Mouse (Mus musculus) monocyte, adult 5-6 weeks (primary cell): Measurements from ENCODE around the gene Cntfr. TPM values are rescaled to one million over a fixed set of nuclear protein-coding genes. Genes with fewer than 3 reads are reported as not detected.
"Not testable (repeated sequence)": the region's sequence is repeated elsewhere in the genome, so short reads cannot be mapped to it uniquely, and the experiment has no call there.

Experiments used
- ATAC-seq: fragments of 153-309, 156-312 bp; replicated peaks from 2 replicates; pipeline ENCODE4 v1.8.0; 2017; ENCODE audit warnings: mild to moderate bottlenecking; ENCODE audit not compliant: low TSS enrichment, insufficient number of reproducible peaks, severe bottlenecking, poor library complexity, low FRiP score
- total RNA-seq: library from RNA; stranded (forward); fragments of 200-1000, 200-491, 200-594 nt; gene quantifications from 3 replicates; pipeline ENCODE4 v1.2.3, GENCODE M21; 2017

Gene Cntfr
- total RNA-seq, 1 experiment from 2014 or later: not detected

DNA sequence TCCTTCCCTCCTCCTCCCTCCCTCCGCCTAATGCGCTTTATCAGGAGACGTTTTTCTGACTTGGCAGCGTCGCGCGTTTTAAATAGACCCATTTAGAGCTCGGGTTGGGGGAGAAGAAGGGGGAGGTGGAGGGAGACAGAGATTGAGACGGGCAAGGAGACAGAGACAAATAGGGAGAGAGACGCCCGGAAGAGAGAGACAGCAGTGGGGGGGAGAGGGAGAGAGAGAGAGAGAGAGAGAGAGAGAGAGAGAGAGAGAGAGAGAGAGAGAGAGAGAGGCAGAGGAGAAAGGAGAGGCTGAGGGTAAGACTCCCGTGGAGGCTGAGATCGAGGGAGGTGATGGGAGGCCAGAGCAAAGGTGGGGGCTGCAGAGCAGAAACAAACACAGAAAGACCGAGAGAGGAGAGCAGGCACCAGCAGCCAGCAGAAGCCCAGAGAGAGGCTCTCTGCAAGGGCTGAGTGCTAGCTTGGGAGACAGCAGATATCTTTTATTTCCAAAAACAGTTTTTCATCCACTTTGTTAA is 11.9 kb downstream of the Cntfr start:
- not testable (repeated sequence) for ATAC-seq

GRCm38 (mm10) chr4:41684131-41684930 is 12.6 kb downstream of the Cntfr start:
- not testable (repeated sequence) for ATAC-seq

DNA sequence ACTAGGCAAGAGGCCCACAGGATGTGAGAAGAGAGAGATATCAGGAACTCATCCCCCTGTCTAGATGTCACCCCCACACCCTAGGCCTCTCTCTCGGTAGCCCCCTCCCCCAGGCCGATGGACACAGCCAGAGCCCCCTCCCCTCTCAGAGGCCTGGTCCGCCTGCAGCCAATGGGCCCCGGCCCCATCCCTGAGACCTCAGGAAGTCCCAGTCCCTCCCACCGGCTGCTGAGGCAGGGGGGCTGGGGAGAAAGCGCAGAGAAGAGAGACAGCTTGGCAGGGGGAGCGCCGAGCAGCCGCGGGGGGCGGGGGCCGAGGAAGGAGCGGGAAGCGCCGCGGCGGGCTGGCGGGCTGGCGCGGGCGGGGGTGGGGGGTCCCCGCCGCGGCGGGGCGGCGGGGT is 13.6 kb downstream of the Cntfr start:
- ATAC-seq: not testable (repeated sequence)

GRCm38 (mm10) chr4:41682789-41683188 is 14.1 kb downstream of the Cntfr start:
- ATAC-seq: no peak

GRCm38 (mm10) chr4:41681947-41682346 is 14.9 kb downstream of the Cntfr start:
- ATAC-seq: no peak

- no peak for ATAC-seq
Measured at GRCm38 (mm10) chr4:41681176-41681575, 15.7 kb downstream of the Cntfr start.

- no peak for ATAC-seq
Measured at GRCm38 (mm10) chr4:41679291-41679690, 17.6 kb downstream of the Cntfr start.

GRCm38 (mm10) chr4:41678863-41679262 is 18.0 kb downstream of the Cntfr start:
- ATAC-seq: no peak

DNA sequence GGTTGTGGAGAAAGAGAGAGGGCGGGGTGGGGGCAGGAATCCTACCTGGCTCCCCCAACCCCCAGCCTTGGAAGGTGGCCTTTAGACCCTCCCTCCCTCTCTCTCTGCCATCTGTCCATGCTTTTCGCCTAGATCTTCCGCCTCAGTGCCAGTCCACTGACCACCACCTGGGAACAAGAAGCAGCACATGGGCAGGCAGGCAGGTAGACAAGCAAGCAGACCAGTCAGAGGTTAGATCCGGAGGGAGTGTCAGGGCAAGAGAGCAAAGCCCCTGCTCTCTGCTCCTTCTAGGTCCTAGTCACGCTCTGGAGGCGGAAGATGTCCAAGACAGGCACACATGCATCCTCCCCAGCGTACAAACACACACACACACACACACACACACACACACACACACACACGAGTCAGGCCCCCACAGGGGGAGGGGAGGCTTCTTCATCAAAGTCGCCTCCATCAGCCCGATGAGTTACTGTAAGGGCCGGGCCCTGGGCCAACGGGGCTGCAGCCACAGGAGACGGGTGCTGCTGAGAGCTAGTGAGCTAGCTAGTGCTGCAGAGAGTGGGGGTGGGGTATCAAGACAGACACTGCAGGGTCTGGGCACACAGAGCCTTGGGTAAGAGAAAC is 19.8 kb downstream of the Cntfr start:
- no peak for ATAC-seq

DNA sequence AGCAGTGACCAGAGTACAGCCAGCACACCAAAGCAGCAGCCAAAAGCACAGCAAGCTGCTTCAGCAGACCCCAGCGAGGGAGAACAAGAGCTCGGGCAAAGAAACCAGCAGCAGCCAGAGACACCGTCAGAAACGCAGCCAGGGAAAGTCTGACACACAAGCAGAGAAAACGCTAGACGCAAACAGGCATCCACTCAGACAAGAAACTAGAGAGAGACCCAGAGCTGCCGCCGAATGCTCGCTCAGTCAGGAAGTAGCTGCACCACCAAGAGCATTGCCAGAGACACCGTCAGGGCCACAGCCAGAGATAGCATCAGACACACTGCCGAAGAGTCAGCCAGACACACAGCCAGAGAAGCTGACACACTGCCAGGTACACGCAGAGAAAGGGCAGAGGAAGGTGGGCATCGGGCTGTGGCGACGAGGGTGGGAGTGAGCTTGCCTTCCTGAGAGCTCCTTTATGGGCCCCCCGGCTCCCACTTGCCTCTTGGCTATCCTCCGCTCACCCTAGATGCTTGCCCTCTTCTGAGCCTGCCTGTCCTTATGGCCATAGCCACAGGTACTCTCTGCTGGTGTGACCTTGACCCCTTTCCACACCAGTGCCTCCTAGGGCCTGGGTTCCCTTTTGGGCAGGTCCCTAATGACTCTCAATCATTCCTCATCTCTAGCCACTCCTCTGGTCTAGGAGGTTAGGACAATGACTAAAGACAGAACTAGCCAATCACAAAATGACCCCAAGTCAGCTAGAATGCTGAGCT is 20.5 kb downstream of the Cntfr start:
- no peak for ATAC-seq

- no peak for ATAC-seq
Measured at GRCm38 (mm10) chr4:41673186-41673585, 23.7 kb downstream of the Cntfr start.

DNA sequence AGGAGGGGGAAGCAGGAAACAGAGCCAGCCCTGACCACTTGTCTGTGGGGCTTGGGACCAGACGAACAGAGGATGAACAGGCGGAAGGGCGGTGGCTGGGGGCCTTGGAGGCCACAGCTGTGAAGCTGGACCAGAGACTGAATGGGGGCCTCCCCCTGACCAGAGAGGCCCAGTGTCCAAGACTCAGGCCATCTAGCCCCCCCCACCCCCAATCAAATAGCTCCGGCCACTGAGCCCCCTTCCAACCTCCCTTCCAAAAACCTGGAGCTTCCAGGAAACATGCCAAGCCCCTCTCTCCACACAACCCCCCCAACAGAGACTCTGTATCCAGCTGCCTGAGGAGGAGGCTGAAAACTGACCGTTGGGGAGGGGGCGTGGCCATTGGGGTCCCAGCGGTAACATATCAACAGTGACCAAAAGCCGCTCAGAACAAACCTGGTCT is 24.3 kb downstream of the Cntfr start:
- no peak for ATAC-seq

GRCm38 (mm10) chr4:41671963-41672480 is 24.9 kb downstream of the Cntfr start:
- ATAC-seq: no peak

DNA sequence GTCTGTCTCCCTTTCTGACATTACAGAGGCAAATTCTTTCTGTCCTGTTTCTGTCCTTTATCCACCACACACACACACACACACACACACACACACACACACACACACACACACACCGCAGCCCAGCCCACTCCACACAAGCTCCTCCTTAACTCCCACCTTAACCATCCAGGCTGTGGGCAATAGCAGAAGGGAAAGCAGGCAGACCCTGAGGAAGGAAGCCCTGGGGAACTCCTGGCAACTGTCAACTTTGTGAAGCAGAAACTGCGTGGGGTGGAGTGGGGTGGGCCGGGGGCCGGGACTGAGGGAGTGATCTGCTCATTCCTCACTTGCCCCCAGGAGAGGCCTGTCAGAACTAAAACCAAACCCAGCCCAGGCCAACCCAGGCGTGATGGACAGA is 25.4 kb downstream of the Cntfr start:
- no peak for ATAC-seq

GRCm38 (mm10) chr4:41670836-41671235 is 26.1 kb downstream of the Cntfr start:
- ATAC-seq: no peak

DNA sequence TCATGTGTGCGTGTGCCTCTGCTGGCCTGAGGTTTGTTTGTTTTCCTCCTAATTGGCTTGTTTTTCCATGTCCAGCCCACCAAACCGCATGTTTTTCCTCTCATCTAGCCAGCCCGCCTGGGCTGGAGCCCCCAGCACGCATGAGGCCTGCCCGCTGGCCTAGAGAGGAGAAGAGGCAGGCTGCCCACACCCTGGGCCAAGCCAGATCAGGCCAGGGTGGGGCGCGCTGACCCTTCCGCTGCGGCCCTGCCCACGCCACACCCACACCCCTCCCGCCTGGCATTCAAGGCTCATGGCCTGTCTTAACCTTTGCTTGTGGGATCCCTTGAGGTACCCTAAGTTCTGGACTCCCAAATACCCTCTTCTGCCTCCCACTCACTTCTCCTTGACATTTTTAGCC is 30.2 kb downstream of the Cntfr start:
- ATAC-seq: no peak

- no peak for ATAC-seq
Measured at GRCm38 (mm10) chr4:41665009-41665675, 31.7 kb downstream of the Cntfr start.

DNA sequence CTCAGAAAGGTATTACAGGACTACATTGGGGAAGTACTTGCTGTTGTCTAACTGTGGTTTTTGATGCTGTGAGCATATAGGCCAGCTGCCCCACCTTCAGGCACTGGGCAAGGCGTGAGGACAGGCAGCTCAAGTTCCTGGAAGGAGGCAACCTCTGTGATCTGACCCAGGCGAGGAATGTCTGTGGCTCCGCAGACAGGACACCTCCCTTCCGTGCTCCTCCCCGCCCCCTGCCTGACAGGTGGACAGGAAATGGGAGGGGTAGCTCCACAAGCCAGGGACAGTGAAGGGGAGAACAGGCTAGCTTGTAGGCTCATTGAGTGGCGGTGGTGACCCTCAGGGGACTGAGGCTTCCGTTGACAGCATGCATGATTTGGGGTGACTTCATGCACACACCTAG is 32.4 kb downstream of the Cntfr start:
- ATAC-seq: no peak

DNA sequence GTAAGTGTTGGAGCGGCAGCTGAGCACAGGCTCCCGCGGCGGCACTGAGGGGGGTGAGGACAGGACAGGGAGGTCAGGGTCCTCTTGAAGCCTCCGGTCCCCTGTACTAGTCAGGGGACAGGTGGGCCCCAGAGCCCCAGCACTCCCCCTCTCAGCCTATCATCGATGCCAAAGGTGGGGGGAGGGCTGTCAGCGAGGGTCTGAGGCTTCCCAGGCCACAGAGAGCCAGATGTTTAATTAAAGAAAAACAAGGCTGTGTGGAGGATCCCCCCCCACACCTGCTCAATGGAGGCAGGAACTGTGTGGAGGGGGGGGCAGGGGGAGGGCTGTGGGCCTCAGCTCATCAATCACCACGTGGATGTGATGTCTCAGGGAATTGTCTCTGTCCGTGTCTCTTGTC is 33.3 kb downstream of the Cntfr start:
- ATAC-seq: no peak
